Mouse (Mus musculus) embryonic facial prominence, embryonic 11.5 days (tissue): Measurements from ENCODE around the gene Fbxo42. TPM values are rescaled to one million over a fixed set of nuclear protein-coding genes. Genes with fewer than 3 reads are reported as not detected.

ENCODE experiments used
- ATAC-seq: fragments of 200-750 bp; cut with Nextera tagmentation; replicated peaks from 2 replicates; pipeline ENCODE4 v1.8.0; 2017; ENCODE audit warnings: low read depth; ENCODE audit not compliant: insufficient number of reproducible peaks, low FRiP score, low TSS enrichment
- DNase-seq: peaks from one replicate; pipeline ENCODE4 v3.0.0-alpha.2; 2015; ENCODE audit warnings: low spot score
- H3K27ac ChIP-seq: fragments of 300-500 bp; sonication (generic); replicated peaks from 2 replicates; pipeline ENCODE4 v1.5.1; 2014; ENCODE audit warnings: mild to moderate bottlenecking, low read depth, low read length, control low read depth
- H3K27me3 ChIP-seq: fragments of 300-500 bp; sonication (generic); 2 replicates; pipeline ENCODE4 v1.6.1; 2014; ENCODE audit warnings: mild to moderate bottlenecking, low read length, moderate library complexity, mixed read lengths; ENCODE audit not compliant: control insufficient read depth, insufficient read depth
- H3K36me3 ChIP-seq: fragments of 300-500 bp; sonication (generic); replicated peaks from 2 replicates; pipeline ENCODE4 v1.6.1; 2014; ENCODE audit warnings: low read depth, mild to moderate bottlenecking, low read length, moderate library complexity, mixed read lengths; ENCODE audit not compliant: control insufficient read depth, insufficient read depth
- H3K4me1 ChIP-seq: fragments of 300-500 bp; sonication (generic); 2 replicates; pipeline ENCODE4 v1.6.1; 2014; ENCODE audit warnings: low read length, mixed read lengths; ENCODE audit not compliant: control insufficient read depth, insufficient read depth
- H3K4me2 ChIP-seq: fragments of 300-500 bp; sonication (generic); 2 replicates; pipeline ENCODE4 v1.6.1; 2014; ENCODE audit warnings: low read depth, mild to moderate bottlenecking, control low read depth, low read length, moderate library complexity
- H3K4me3 ChIP-seq: fragments of 300-500 bp; sonication (generic); 2 replicates; pipeline ENCODE4 v1.5.1; 2014; ENCODE audit warnings: low read depth, low read length, control low read depth
- H3K9ac ChIP-seq: fragments of 300-500 bp; sonication (generic); replicated peaks from 2 replicates; pipeline ENCODE4 v1.6.1; 2014; ENCODE audit warnings: mild to moderate bottlenecking, control low read depth, low read length
- H3K9me3 ChIP-seq: fragments of 300-500 bp; sonication (generic); replicated peaks from 2 replicates; pipeline ENCODE4 v1.6.1; 2016; ENCODE audit warnings: mild to moderate bottlenecking, low read length, inconsistent platforms, mixed read lengths; ENCODE audit not compliant: control insufficient read depth
- whole genome bisulfite sequencing: fragments of 180-500 bp; shearing (Covaris S2); extraction: QIAGEN DNeasy Blood & Tissue Kit; methylation state at CpG from one replicate; pipeline ENCODE4 v1.1.7; 2014; 5-methylcytosine and 5-hydroxymethylcytosine counted together
- polyA plus RNA-seq: library from polyadenylated mRNA; unstranded; fragments of >200 nt; fragmentation: Nextera tagmentation; extraction: Ambion mirVana; gene quantifications from 2 replicates; pipeline ENCODE4 v1.2.1, GENCODE M21; 2014

Fbxo42 gene
- polyA plus RNA-seq: 23.7 and 25.2 TPM in 2 replicates

- Histone ChIP-seq H3K27me3 (no peaks in the 10 kb centered on the region), H3K27ac (peak within 1 kb of the TSS; percentile 57), H3K4me2 (peak within 1 kb of the TSS; percentile 65), H3K9me3 (no peaks in the 10 kb centered on the region), H3K36me3 (no peaks in the 10 kb centered on the region), H3K4me3 (peak within 1 kb of the TSS; percentile 95), H3K4me1 (no peaks in the 10 kb centered on the region), H3K9ac (peak within 1 kb of the TSS; percentile 96)
- ATAC-seq (peak; percentile 55), DNase-seq (peak; percentile 96)
- WGBS: 8% methylated on average over 58 of the region's 58 CpGs
Measured at GRCm38 (mm10) chr4:141147112-141148008, at the start of gene Fbxo42. Fbxo42 (plus strand) TSS chr4:141147913.

- H3K36me3 ChIP-seq: no peaks in the 10 kb centered on the region
- H3K4me3 ChIP-seq: no peak overlapping the region
- H3K27me3 ChIP-seq: no peaks in the 10 kb centered on the region
- no peak overlapping the region for H3K4me2 ChIP-seq
- no peaks in the 10 kb centered on the region for H3K4me1 ChIP-seq
- ATAC-seq (no peak), DNase-seq (no peak)
- no peak overlapping the region for H3K27ac ChIP-seq
- H3K9me3 ChIP-seq: no peaks in the 10 kb centered on the region
- no peak overlapping the region for H3K9ac ChIP-seq
- WGBS: 79% methylated on average over 4 of the region's 4 CpGs
Measured at GRCm38 (mm10) chr4:141098935-141099334, 48.8 kb upstream of the Fbxo42 start.

GRCm38 (mm10) chr4:141099956-141100355 lies 47.8 kb upstream of the Fbxo42 start:
- ATAC-seq (no peak), DNase-seq (no peak)
- no peak overlapping the region for H3K4me2 ChIP-seq
- H3K4me1 ChIP-seq: no peaks in the 10 kb centered on the region
- no peaks in the 10 kb centered on the region for H3K27me3 ChIP-seq
- no peak overlapping the region for H3K4me3 ChIP-seq
- H3K9me3 ChIP-seq: no peaks in the 10 kb centered on the region
- H3K9ac ChIP-seq: no peak overlapping the region
- 79% methylated on average over 5 of the region's 5 CpGs for WGBS
- H3K27ac ChIP-seq: no peak overlapping the region
- H3K36me3 ChIP-seq: no peaks in the 10 kb centered on the region

- no peak overlapping the region for H3K9ac ChIP-seq
- no peak overlapping the region for H3K4me3 ChIP-seq
- DNase-seq (no peak), ATAC-seq (no peak)
- 91% methylated on average over 9 of the region's 9 CpGs for WGBS
- H3K27ac ChIP-seq: no peak overlapping the region
- no peaks in the 10 kb centered on the region for H3K4me1 ChIP-seq
- H3K4me2 ChIP-seq: no peak overlapping the region
- no peaks in the 10 kb centered on the region for H3K27me3 ChIP-seq
- no peaks in the 10 kb centered on the region for H3K36me3 ChIP-seq
- no peaks in the 10 kb centered on the region for H3K9me3 ChIP-seq
Measured at GRCm38 (mm10) chr4:141101291-141101690, 46.4 kb upstream of the Fbxo42 start.

- Histone ChIP-seq H3K4me1 (no peaks in the 10 kb centered on the region), H3K9me3 (no peaks in the 10 kb centered on the region), H3K27me3 (no peaks in the 10 kb centered on the region), H3K4me2 (no peak overlapping the region), H3K9ac (no peak overlapping the region), H3K27ac (no peak overlapping the region), H3K4me3 (no peak overlapping the region), H3K36me3 (no peaks in the 10 kb centered on the region)
- DNase-seq (peak; percentile 42), ATAC-seq (no peak)
- WGBS: 64% methylated on average over 6 of the region's 6 CpGs
Measured at GRCm38 (mm10) chr4:141101855-141102254, 45.9 kb upstream of the Fbxo42 start.

- no peaks in the 10 kb centered on the region for H3K36me3 ChIP-seq
- no peaks in the 10 kb centered on the region for H3K9me3 ChIP-seq
- H3K4me1 ChIP-seq: no peaks in the 10 kb centered on the region
- H3K27me3 ChIP-seq: no peaks in the 10 kb centered on the region
- DNase-seq (no peak), ATAC-seq (no peak)
- H3K4me2 ChIP-seq: no peak overlapping the region
- WGBS: 86% methylated on average over 16 of the region's 16 CpGs
- no peak overlapping the region for H3K4me3 ChIP-seq
- H3K27ac ChIP-seq: no peak overlapping the region
- H3K9ac ChIP-seq: no peak overlapping the region
Measured at GRCm38 (mm10) chr4:141106526-141107183, 41.1 kb upstream of the Fbxo42 start.

- Histone ChIP-seq H3K36me3 (peaks cover 3% of the 10 kb centered on the region; the same call in 1 of the 2 replicates), H3K9me3 (no peaks in the 10 kb centered on the region), H3K27me3 (no peaks in the 10 kb centered on the region), H3K4me2 (no peak overlapping the region), H3K9ac (no peak overlapping the region), H3K27ac (no peak overlapping the region), H3K4me1 (no peaks in the 10 kb centered on the region), H3K4me3 (no peak overlapping the region)
- no peak for ATAC-seq
- 31% methylated on average over 10 of the region's 10 CpGs for WGBS
- peak; percentile 23 for DNase-seq
Measured at GRCm38 (mm10) chr4:141108196-141108732, 39.4 kb upstream of the Fbxo42 start.

GRCm38 (mm10) chr4:141113831-141114230 lies 33.9 kb upstream of the Fbxo42 start:
- Histone ChIP-seq H3K4me1 (no peaks in the 10 kb centered on the region), H3K36me3 (peaks cover 6% of the 10 kb centered on the region), H3K4me2 (no peak overlapping the region), H3K27ac (no peak overlapping the region), H3K27me3 (no peaks in the 10 kb centered on the region), H3K9me3 (no peaks in the 10 kb centered on the region), H3K9ac (no peak overlapping the region), H3K4me3 (no peak overlapping the region)
- ATAC-seq (no peak), DNase-seq (no peak)
- WGBS: 92% methylated on average over 7 of the region's 7 CpGs
